Mouse (Mus musculus) MEL (cell line): ENCODE data around the gene Cabp7. TPM values are rescaled to one million over a fixed set of nuclear protein-coding genes. Genes with fewer than 3 reads are reported as not detected.

Experiments used
- DNase-seq: peaks from one replicate; pipeline ENCODE4 v3.0.0; 2011; ENCODE audit warnings: low read depth, low spot score
- H3K27ac ChIP-seq: 2 replicates; pipeline ENCODE4 v1.5.1; 2012; ENCODE audit warnings: low read depth, mild to moderate bottlenecking, control low read depth, low read length, moderate library complexity; ENCODE audit not compliant: control insufficient read depth
- H3K27me3 ChIP-seq, 2 experiments: fragments of 150-350 bp in 1 of 2; sonication (generic) in 1 of 2; 2 replicates each; pipeline ENCODE4 v1.6.1; 2012; ENCODE audit warnings: low read length in 2 of 2, mild to moderate bottlenecking in 2 of 2, improper control_type of control experiment in 1 of 2, moderate library complexity in 1 of 2; ENCODE audit not compliant: insufficient read depth in 2 of 2, control insufficient read depth in 1 of 2
- H3K36me3 ChIP-seq, 2 experiments: 2 replicates each; pipeline ENCODE4 v1.6.1; 2012 to 2014; ENCODE audit warnings: low read length in 2 of 2, improper control_type of control experiment in 1 of 2, inconsistent platforms in 1 of 2, mild to moderate bottlenecking in 1 of 2; ENCODE audit not compliant: insufficient read depth in 2 of 2, control insufficient read depth in 1 of 2
- H3K4me1 ChIP-seq, 2 experiments: fragments of 150-350 bp in 1 of 2; sonication (generic) in 1 of 2; 2 replicates each; pipeline ENCODE4 v1.6.1; 2012; ENCODE audit warnings: low read length in 2 of 2, improper control_type of control experiment in 1 of 2, mild to moderate bottlenecking in 1 of 2; ENCODE audit not compliant: insufficient read depth in 2 of 2, control insufficient read depth in 1 of 2
- H3K4me3 ChIP-seq, 2 experiments: fragments of 150-350 bp in 1 of 2; sonication (generic) in 1 of 2; 2 replicates each; pipeline ENCODE4 v1.5.1; 2012; ENCODE audit warnings: low read depth in 2 of 2, low read length in 2 of 2, mild to moderate bottlenecking in 2 of 2, moderate library complexity in 2 of 2, control low read depth in 1 of 2, improper control_type of control experiment in 1 of 2; ENCODE audit not compliant: control insufficient read depth in 1 of 2, insufficient read depth in 1 of 2
- H3K79me2 ChIP-seq: 2 replicates; pipeline ENCODE4 v1.6.1; 2012; ENCODE audit warnings: mild to moderate bottlenecking, low read length, moderate library complexity; ENCODE audit not compliant: control insufficient read depth, poor library complexity, insufficient read depth
- H3K9ac ChIP-seq: 2 replicates; pipeline ENCODE4 v1.6.1; 2012; ENCODE audit warnings: low read depth, mild to moderate bottlenecking, control low read depth, low read length, moderate library complexity; ENCODE audit not compliant: control insufficient read depth, poor library complexity, severe bottlenecking
- H3K9me3 ChIP-seq: fragments of 150-350 bp; sonication (generic); replicated peaks from 2 replicates; pipeline ENCODE4 v1.6.1; 2012; ENCODE audit warnings: mild to moderate bottlenecking, low read length, improper control_type of control experiment, moderate library complexity; ENCODE audit not compliant: insufficient read depth
- BHLHE40 ChIP-seq: IDR thresholded peaks from 2 replicates; pipeline ENCODE4 v1.6.1; 2012; ENCODE audit warnings: low read depth, mild to moderate bottlenecking, inconsistent platforms, low read length, improper control_type of control experiment, borderline replicate concordance
- CHD1 ChIP-seq: IDR thresholded peaks from 2 replicates; pipeline ENCODE4 v1.6.1; 2012; ENCODE audit warnings: low read depth, mild to moderate bottlenecking, inconsistent platforms, low read length, improper control_type of control experiment
- CHD2 ChIP-seq: IDR thresholded peaks from 2 replicates; pipeline ENCODE4 v1.6.1; 2011; ENCODE audit warnings: low read length, improper control_type of control experiment
- CTCF ChIP-seq, 3 experiments: IDR thresholded peaks in 2 of 3; conservative IDR thresholded peaks in 1 of 3; 2 replicates each; pipeline ENCODE4 v1.5.1; 2011 to 2012; ENCODE audit warnings: low read length in 3 of 3, low read depth in 2 of 3, mild to moderate bottlenecking in 2 of 3, improper control_type of control experiment in 1 of 3, inconsistent platforms in 1 of 3, mixed read lengths in 1 of 3, moderate library complexity in 1 of 3; ENCODE audit not compliant: control insufficient read depth in 1 of 3, insufficient read depth in 1 of 3, poor library complexity in 1 of 3, severe bottlenecking in 1 of 3
- E2F4 ChIP-seq: IDR thresholded peaks from 2 replicates; pipeline ENCODE4 v1.6.1; 2011; ENCODE audit warnings: low read depth, low read length, improper control_type of control experiment, borderline replicate concordance
- EP300 ChIP-seq, 2 experiments: IDR thresholded peaks; 2 replicates each; pipeline ENCODE4 v1.6.1; 2011; ENCODE audit warnings: improper control_type of control experiment in 2 of 2, low read length in 2 of 2, low read depth in 1 of 2, mild to moderate bottlenecking in 1 of 2
- GATA1 ChIP-seq: IDR thresholded peaks from 2 replicates; pipeline ENCODE4 v1.6.1; 2011; ENCODE audit warnings: low read depth, low read length, improper control_type of control experiment
- HCFC1 ChIP-seq: IDR thresholded peaks from 2 replicates; pipeline ENCODE4 v1.6.1; 2012; ENCODE audit warnings: low read depth, mild to moderate bottlenecking, inconsistent platforms, low read length, improper control_type of control experiment, moderate library complexity
- MAFK ChIP-seq: IDR thresholded peaks from 2 replicates; pipeline ENCODE4 v1.6.1; 2011; ENCODE audit warnings: low read depth, mild to moderate bottlenecking, low read length, improper control_type of control experiment, borderline replicate concordance
- MAZ ChIP-seq: IDR thresholded peaks from 2 replicates; pipeline ENCODE4 v1.6.1; 2012; ENCODE audit warnings: low read depth, mild to moderate bottlenecking, inconsistent platforms, low read length, improper control_type of control experiment
- MYC ChIP-seq: IDR thresholded peaks from 2 replicates; pipeline ENCODE4 v1.6.1; 2011; ENCODE audit warnings: low read depth, mild to moderate bottlenecking, low read length, improper control_type of control experiment, moderate library complexity
- NELFE ChIP-seq: IDR thresholded peaks from 2 replicates; pipeline ENCODE4 v1.6.1; 2011; ENCODE audit warnings: low read depth, low read length, improper control_type of control experiment
- NRF1 ChIP-seq: IDR thresholded peaks from 2 replicates; pipeline ENCODE4 v1.6.1; 2014; ENCODE audit warnings: low read depth, mild to moderate bottlenecking, inconsistent platforms, low read length, improper control_type of control experiment, moderate library complexity; ENCODE audit not compliant: poor library complexity, insufficient read depth, severe bottlenecking
- RAD21 ChIP-seq: IDR thresholded peaks from 2 replicates; pipeline ENCODE4 v1.6.1; 2011; ENCODE audit warnings: mild to moderate bottlenecking, low read depth, low read length, improper control_type of control experiment
- RCOR1 ChIP-seq: IDR thresholded peaks from 2 replicates; pipeline ENCODE4 v1.6.1; 2012; ENCODE audit warnings: low read depth, mild to moderate bottlenecking, inconsistent platforms, low read length, improper control_type of control experiment
- SMC3 ChIP-seq: IDR thresholded peaks from 2 replicates; pipeline ENCODE4 v1.6.1; 2011; ENCODE audit warnings: low read depth, low read length, improper control_type of control experiment
- UBTF ChIP-seq: IDR thresholded peaks from 2 replicates; pipeline ENCODE4 v1.6.1; 2012; ENCODE audit warnings: low read depth, mild to moderate bottlenecking, inconsistent platforms, low read length, improper control_type of control experiment, moderate library complexity, borderline replicate concordance; ENCODE audit not compliant: insufficient read depth
- USF1 ChIP-seq: IDR thresholded peaks from 2 replicates; pipeline ENCODE4 v1.6.1; 2014; ENCODE audit warnings: low read depth, mild to moderate bottlenecking, inconsistent platforms, low read length, improper control_type of control experiment, moderate library complexity
- ZC3H11A ChIP-seq: IDR thresholded peaks from 2 replicates; pipeline ENCODE4 v1.6.1; 2012; ENCODE audit warnings: low read depth, mild to moderate bottlenecking, inconsistent platforms, low read length, improper control_type of control experiment
- ZKSCAN1 ChIP-seq: IDR thresholded peaks from 2 replicates; pipeline ENCODE4 v1.6.1; 2012; ENCODE audit warnings: low read depth, mild to moderate bottlenecking, inconsistent platforms, low read length, improper control_type of control experiment, moderate library complexity
- ZNF384 ChIP-seq: IDR thresholded peaks from 2 replicates; pipeline ENCODE4 v1.6.1; 2012; ENCODE audit warnings: low read depth, mild to moderate bottlenecking, inconsistent platforms, low read length, improper control_type of control experiment
- polyA plus RNA-seq, 2 experiments: library from polyadenylated mRNA; stranded (reverse) in 1 of 2; unstranded in 1 of 2; fragments of >175 nt in 1 of 2; fragments of >200 nt in 1 of 2; gene quantifications; 2 replicates each; pipeline versions ENCODE4 v1.2.1 to v1.2.4; 2012; ENCODE audit warnings: low replicate concordance in 2 of 2, low read depth in 1 of 2; ENCODE audit not compliant: insufficient read length in 2 of 2, insufficient read depth in 1 of 2, missing spikeins in 1 of 2
- total RNA-seq: library from RNA; depleted of rRNA; stranded (reverse); fragments of 300-350 nt; gene quantifications from 2 replicates; pipeline ENCODE4 v1.2.3, GENCODE M21; 2012

Gene Cabp7
- total and polyA plus RNA-seq, 3 experiments, result 0.23 TPM; not detected in 2

- no peak for TF ChIP-seq NELFE
- Histone ChIP-seq H3K4me3 (no peak overlapping the region), H3K9ac (no peak overlapping the region), H3K27me3 (no peaks in the 10 kb centered on the region), H3K27ac (no peak overlapping the region), H3K36me3 (no peaks in the 10 kb centered on the region), H3K9me3 (no peaks in the 10 kb centered on the region), H3K4me1 (no peaks in the 10 kb centered on the region), H3K79me2 (no peaks in the 10 kb centered on the region)
- no peak for DNase-seq
These were observed 8.3 kb upstream of the Cabp7 start for GRCm38 (mm10) chr11:4754867-4755266.

DNA sequence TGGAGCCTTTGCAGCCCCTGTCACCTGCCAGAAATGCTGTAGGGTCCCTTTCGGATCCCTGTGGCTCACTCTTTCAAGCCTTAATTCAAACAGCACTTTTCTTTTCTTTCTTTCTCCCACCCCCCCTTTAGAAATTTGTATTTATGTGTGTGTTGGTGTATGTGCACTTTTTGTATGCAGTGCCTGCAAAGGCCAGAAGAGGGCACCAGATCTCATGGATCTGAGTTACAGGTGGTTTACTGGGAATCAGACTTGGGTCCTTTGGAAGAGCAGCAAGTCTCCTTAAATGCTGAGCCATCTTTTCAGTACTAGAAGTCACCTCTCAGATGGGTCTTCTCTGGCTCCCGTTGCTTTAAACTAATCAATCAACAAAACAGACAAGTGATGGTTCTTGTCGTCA, 7.5 kb upstream of the Cabp7 start:
- Histone ChIP-seq H3K9ac (no peak overlapping the region), H3K36me3 (no peaks in the 10 kb centered on the region), H3K4me1 (no peaks in the 10 kb centered on the region), H3K27ac (no peak overlapping the region), H3K4me3 (no peak overlapping the region), H3K79me2 (no peaks in the 10 kb centered on the region), H3K9me3 (no peaks in the 10 kb centered on the region), H3K27me3 (no peaks in the 10 kb centered on the region)
- peak; percentile 39 for DNase-seq
- TF ChIP-seq MAZ (no peak), ZC3H11A (peak; percentile 58), CHD1 (no peak), E2F4 (no peak), UBTF (no peak), EP300 (IDR thresholded peaks at IDR 0.05; ENCODE audit: low read depth in 1 of 2, low read length in 2 of 2) (no peak), GATA1 (no peak), SMC3 (peak; percentile 65), USF1 (no peak), BHLHE40 (no peak), RAD21 (peak; percentile 57), CTCF (IDR thresholded peaks at IDR 0.05 in 2 of 3, conservative IDR thresholded peaks at IDR 0.05 in 1 of 3; ENCODE audit: control insufficient read depth in 1 of 3, insufficient read depth in 1 of 3, low read depth in 2 of 3, low read length in 3 of 3, poor library complexity in 1 of 3, severe bottlenecking in 1 of 3) (peak; percentile 57 to 73 (median 62)), MAFK (no peak)

DNA sequence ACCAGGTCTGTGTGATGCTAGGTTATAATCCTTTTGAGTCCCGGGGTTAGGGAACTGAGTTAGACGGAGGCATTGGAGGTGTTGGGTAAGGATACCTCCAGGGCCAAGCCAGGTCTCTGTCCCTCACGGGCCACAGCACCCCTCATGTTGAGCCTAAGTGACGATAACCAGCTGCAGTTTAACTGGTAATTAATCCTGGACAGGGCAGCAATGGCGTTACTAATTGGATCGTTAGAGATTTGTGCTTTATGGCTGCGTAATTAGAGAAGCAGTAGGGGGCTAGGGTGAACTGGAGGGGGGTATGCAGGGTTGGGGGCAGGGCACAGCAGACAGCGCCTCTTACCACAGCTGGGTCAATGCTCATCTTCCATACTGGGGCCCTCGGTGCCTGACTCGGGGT, 6.3 kb upstream of the Cabp7 start:
- no peak overlapping the region for H3K27ac ChIP-seq
- H3K4me1 ChIP-seq, result no peaks in the 10 kb centered on the region
- H3K9ac ChIP-seq, result no peak overlapping the region
- H3K36me3 ChIP-seq, result no peaks in the 10 kb centered on the region
- H3K27me3 ChIP-seq, result no peaks in the 10 kb centered on the region
- no peaks in the 10 kb centered on the region for H3K9me3 ChIP-seq
- no peak for DNase-seq
- no peak overlapping the region for H3K4me3 ChIP-seq
- TF ChIP-seq RCOR1, result no peak
- no peak for TF ChIP-seq HCFC1
- no peak for TF ChIP-seq MYC
- TF ChIP-seq SMC3, result no peak
- no peak for TF ChIP-seq ZNF384
- no peak for TF ChIP-seq MAZ
- TF ChIP-seq CHD2, result no peak
- TF ChIP-seq ZKSCAN1, result no peak
- TF ChIP-seq BHLHE40, result no peak
- no peak for TF ChIP-seq NRF1
- TF ChIP-seq GATA1, result no peak
- TF ChIP-seq CHD1, result no peak
- no peaks in the 10 kb centered on the region for H3K79me2 ChIP-seq
